Mouse (Mus musculus): ENCODE measurements around the gene Tex261. TPM values are rescaled to one million over a fixed set of nuclear protein-coding genes. Genes with fewer than 3 reads are reported as not detected.

Gene Tex261
- polyA plus RNA-seq, 1 experiment from 2014 or later = 60.4 TPM

DNA sequence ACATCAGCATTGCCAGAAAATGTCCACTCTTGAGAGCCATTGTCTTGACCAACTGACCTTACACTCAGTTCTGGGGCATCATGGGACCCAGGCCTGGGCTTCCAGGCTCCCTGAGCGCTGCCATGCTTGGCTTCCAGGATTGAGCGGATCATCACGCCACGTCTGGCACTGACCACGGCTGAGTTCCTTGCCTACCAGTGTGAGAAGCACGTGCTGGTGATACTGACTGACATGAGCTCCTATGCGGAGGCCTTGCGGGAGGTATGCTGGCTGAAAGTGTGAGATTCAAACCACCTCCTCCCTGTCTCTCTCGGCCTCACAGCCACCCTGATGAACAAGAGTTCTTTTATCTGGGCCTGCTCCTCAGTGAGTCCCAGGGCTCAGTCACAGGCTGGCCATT, 19.6 kb downstream of the Tex261 start:
- 65% methylated on average over 9 of the region's 9 CpGs for WGBS
- no peak overlapping the region for H3K4me3 ChIP-seq
- ATAC-seq (ENCODE audit: extremely low read depth, insufficient number of reproducible peaks, low FRiP score, low TSS enrichment) = no peak
- no peak overlapping the region for H3K27ac ChIP-seq (replicated peaks)
- H3K36me3 ChIP-seq = no peaks in the 10 kb centered on the region
- H3K4me1 ChIP-seq = no peaks in the 10 kb centered on the region; the same call in 1 of the 2 replicates
- no peaks in the 10 kb centered on the region for H3K9me3 ChIP-seq
- H3K9ac ChIP-seq = no peak overlapping the region
- peaks cover 94% of the 10 kb centered on the region for H3K27me3 ChIP-seq (replicated peaks)
- H3K4me2 ChIP-seq = no peak overlapping the region

DNA sequence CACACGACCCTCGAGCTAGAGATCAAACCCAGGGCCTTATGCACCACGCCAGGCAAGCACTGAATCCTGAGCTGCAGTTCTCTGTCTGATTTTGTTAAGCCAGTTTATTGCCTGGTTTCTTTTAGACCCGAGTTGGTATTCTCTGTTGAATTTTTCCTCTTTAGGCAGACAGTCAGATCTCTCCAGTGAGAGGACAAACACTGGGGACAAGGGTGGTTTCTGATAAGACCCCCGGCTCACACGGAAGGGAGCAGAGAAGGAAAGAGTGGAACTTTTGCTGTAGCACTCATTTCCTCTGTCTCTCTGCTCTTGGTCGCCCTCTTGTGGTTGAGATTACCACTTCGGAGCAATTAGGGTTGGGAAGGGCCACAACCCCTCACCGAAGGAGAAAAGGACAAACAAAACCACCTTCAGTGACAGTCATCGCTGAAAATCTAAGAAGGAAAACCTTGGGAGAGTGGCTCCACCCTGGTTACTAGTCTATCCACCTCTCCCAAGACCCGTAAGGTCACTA, 25.4 kb downstream of the Tex261 start:
- no peak for ATAC-seq (ENCODE audit: extremely low read depth, insufficient number of reproducible peaks, low FRiP score, low TSS enrichment)
- 7% methylated on average over 11 of the region's 11 CpGs for WGBS
- Histone ChIP-seq H3K4me1 (no peaks in the 10 kb centered on the region), H3K9me3 (no peaks in the 10 kb centered on the region), H3K4me2 (peak overlapping the region; percentile 51), H3K4me3 (no peak overlapping the region), H3K36me3 (no peaks in the 10 kb centered on the region), H3K27me3 (replicated peaks) (peaks cover 90% of the 10 kb centered on the region), H3K27ac (replicated peaks) (no peak overlapping the region), H3K9ac (no peak overlapping the region; the same call in 1 of the 2 replicates)

DNA sequence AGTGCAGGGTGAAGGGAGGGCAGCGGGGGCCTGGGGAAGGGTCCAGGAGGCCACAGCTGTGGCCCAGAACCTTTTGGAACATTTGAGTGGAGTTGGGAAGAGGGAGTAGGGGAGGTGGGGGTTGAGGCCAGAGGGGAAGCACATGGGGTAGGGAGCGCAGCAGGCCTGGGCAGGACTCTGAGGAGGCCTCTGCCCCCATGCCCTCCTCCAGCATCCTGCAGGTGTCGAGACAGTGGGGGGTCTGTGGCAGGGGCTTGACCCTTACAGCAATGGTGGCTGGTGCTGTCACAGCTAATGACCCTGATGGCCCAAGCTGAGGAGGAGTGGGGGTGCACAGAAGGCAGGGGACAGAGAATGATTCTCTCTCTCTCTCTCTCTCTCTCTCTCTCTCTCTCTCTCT, 26.3 kb downstream of the Tex261 start:
- Histone ChIP-seq H3K9me3 (no peaks in the 10 kb centered on the region), H3K36me3 (no peaks in the 10 kb centered on the region), H3K4me1 (no peaks in the 10 kb centered on the region), H3K27me3 (replicated peaks) (peaks cover 89% of the 10 kb centered on the region), H3K9ac (no peak overlapping the region), H3K27ac (replicated peaks) (no peak overlapping the region), H3K4me3 (no peak overlapping the region), H3K4me2 (no peak overlapping the region)
- ATAC-seq (ENCODE audit: extremely low read depth, insufficient number of reproducible peaks, low FRiP score, low TSS enrichment) = no peak
- WGBS = 52% methylated on average over 3 of the region's 3 CpGs

DNA sequence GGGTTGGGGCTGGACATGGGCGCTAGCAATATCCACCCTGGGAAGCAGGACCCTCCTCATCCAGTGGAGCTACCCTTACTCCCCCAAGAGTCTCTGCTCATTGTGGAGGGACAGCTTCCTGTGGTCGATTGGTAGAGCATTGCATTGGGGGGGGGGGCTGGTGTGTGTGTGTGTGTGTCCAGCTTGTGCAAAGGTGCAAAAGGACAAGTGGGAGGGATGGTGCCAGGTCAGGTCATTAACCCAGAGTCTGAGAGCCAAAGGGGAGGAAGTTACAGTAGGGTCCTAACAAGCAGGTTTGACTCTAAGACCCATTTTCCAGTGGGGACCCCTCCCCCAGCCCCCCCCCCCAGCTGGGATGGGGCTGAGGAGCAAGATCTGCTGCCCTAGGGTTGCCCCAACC, 30.1 kb downstream of the Tex261 start:
- peaks cover 82% of the 10 kb centered on the region for H3K27me3 ChIP-seq (replicated peaks)
- no peak overlapping the region for H3K9ac ChIP-seq
- no peaks in the 10 kb centered on the region for H3K4me1 ChIP-seq
- no peak overlapping the region for H3K27ac ChIP-seq (replicated peaks)
- H3K4me2 ChIP-seq = no peak overlapping the region
- H3K36me3 ChIP-seq = no peaks in the 10 kb centered on the region
- no peak overlapping the region for H3K4me3 ChIP-seq
- no peak for ATAC-seq (ENCODE audit: extremely low read depth, insufficient number of reproducible peaks, low FRiP score, low TSS enrichment)
- whole genome bisulfite sequencing = 41% methylated on average over 2 of the region's 2 CpGs
- H3K9me3 ChIP-seq = no peaks in the 10 kb centered on the region

DNA sequence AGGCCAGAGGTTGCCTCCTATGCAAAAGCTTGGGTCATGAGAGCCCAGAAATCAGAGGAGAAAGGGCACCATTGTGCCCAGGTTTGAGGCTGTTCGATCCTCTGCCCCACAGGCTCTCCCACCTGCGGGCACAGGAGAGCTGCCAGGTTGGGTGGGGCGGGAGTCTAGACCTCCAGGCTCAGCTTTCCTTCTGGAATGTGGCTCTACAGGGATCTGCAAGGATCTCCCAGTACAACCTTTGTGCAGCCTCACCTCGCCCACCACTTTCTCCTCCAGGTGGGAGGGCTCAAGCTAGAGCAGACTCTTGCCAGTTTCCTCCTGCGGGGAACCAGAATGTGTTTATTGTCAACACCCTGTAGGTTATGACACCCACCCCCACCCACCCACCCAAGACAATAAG, 31.1 kb downstream of the Tex261 start:
- H3K4me1 ChIP-seq = no peaks in the 10 kb centered on the region
- no peaks in the 10 kb centered on the region for H3K9me3 ChIP-seq
- peaks cover 88% of the 10 kb centered on the region for H3K27me3 ChIP-seq (replicated peaks)
- H3K27ac ChIP-seq (replicated peaks) = no peak overlapping the region
- WGBS = 61% methylated on average over 5 of the region's 5 CpGs
- no peak overlapping the region for H3K4me3 ChIP-seq
- H3K36me3 ChIP-seq = no peaks in the 10 kb centered on the region
- no peak for ATAC-seq (ENCODE audit: extremely low read depth, insufficient number of reproducible peaks, low FRiP score, low TSS enrichment)
- H3K4me2 ChIP-seq = no peak overlapping the region
- no peak overlapping the region for H3K9ac ChIP-seq

DNA sequence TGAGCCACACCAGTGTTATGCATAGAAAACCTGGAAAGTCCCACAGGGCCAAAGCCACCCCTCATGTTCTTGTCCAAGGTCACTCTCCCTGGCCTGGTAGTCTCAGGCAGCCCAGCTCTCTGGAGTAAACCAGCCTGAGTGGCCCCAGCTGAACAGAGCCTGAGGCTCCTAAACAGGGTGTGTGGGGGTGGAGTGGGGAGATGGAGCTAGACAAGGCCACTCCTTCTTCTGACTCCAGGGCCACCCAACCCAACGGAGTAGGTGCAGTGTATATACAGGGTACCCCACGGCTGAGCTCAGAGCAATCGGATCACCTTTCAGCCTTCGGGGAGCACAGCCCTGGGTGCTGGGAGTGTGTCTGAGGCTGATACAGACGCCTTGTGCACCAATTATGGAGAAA, 31.5 kb downstream of the Tex261 start:
- Histone ChIP-seq H3K9me3 (no peaks in the 10 kb centered on the region), H3K27me3 (replicated peaks) (peaks cover 85% of the 10 kb centered on the region), H3K4me3 (no peak overlapping the region), H3K9ac (no peak overlapping the region), H3K36me3 (no peaks in the 10 kb centered on the region), H3K4me2 (no peak overlapping the region), H3K27ac (replicated peaks) (no peak overlapping the region), H3K4me1 (no peaks in the 10 kb centered on the region)
- no peak for ATAC-seq (ENCODE audit: extremely low read depth, insufficient number of reproducible peaks, low FRiP score, low TSS enrichment)
- 53% methylated on average over 5 of the region's 5 CpGs for WGBS

DNA sequence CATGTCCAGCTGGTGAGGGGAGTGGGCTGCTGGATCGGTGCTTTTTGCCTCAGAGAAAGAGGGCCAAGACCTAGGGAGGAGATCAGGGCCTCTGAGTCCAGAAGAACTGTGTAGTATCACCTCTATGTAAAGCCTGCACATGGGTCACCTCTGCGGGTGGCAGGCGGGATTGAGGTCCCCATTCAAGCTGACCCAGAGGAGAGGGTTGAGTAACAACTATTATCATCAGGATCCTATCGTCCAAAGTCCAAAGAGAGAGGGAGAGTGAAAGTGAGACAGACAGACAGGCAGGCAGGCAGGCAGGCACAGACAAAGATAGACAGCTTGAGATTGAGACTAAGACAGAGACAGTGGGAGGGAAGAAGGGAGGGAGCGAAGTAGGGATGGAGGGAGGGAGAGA, 32.4 kb downstream of the Tex261 start:
- H3K4me1 ChIP-seq = no peaks in the 10 kb centered on the region
- no peak for ATAC-seq (ENCODE audit: extremely low read depth, insufficient number of reproducible peaks, low FRiP score, low TSS enrichment)
- no peaks in the 10 kb centered on the region for H3K9me3 ChIP-seq

DNA sequence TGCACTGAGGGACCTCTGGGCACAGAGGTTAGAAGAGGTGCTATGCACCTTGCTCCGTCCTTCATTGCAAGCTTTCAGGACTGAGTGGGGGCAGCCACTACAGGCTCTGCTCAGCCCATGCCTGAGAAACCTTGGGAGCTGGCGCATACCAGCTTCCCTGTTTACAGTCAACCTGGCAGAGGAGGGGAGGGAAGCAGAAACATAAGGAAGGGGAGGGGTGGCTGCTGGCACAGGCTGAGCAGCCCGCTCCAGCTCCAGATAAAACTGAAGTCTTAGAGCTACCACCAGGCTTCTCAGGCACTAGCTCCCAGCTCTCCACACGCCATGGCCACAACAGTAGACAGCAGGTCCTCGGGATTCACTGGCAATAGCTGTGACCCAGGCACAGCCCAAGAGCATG, 32.9 kb downstream of the Tex261 start, which contains the start of gene Atp6v1b1:
Gene Atp6v1b1 (plus strand): TSS at position 230 of the 400 bp plus-strand sequence.
- no peaks in the 10 kb centered on the region for H3K9me3 ChIP-seq
- no peak within 1 kb of the TSS for H3K4me3 ChIP-seq
- H3K27ac ChIP-seq (replicated peaks) = no peak within 1 kb of the TSS
- no peaks in the 10 kb centered on the region for H3K4me1 ChIP-seq
- peaks cover 78% of the 10 kb centered on the region for H3K27me3 ChIP-seq (replicated peaks)
- 48% methylated on average over 5 of the region's 5 CpGs for WGBS
- no peak within 1 kb of the TSS for H3K9ac ChIP-seq
- H3K4me2 ChIP-seq = no peak within 1 kb of the TSS
- no peaks in the 10 kb centered on the region for H3K36me3 ChIP-seq
- ATAC-seq (ENCODE audit: extremely low read depth, insufficient number of reproducible peaks, low FRiP score, low TSS enrichment) = no peak

More for the DNA sequence above, 32.4 kb downstream of the Tex261 start:
- Histone ChIP-seq H3K27ac (replicated peaks) (no peak overlapping the region), H3K4me2 (no peak overlapping the region), H3K36me3 (no peaks in the 10 kb centered on the region), H3K4me3 (no peak overlapping the region), H3K27me3 (replicated peaks) (peaks cover 78% of the 10 kb centered on the region), H3K9ac (no peak overlapping the region)
- WGBS = 53% methylated on average over 5 of the region's 5 CpGs

DNA sequence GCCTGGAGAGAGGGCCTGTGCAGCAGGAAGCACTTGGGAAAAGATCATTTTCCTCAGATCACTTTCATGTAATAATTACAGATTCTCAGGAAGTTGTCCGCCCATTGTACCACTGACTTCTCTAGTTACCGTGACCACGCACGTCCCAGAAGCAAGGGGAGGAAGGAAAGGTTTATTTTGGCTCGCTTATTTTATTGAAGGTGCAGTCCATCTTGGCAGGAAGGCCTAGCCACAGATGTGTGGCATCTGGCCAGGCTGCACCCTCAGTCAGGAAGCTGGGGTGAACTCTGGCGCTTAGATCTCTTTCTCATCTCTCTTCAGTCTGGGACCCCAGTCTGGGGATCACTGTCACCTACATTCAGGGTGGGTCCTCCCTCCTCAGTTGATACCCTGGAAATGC, 37.0 kb downstream of the Tex261 start:
- H3K27me3 ChIP-seq (replicated peaks) = peaks cover 74% of the 10 kb centered on the region
- no peak overlapping the region for H3K4me3 ChIP-seq
- H3K4me1 ChIP-seq = no peaks in the 10 kb centered on the region
- no peak overlapping the region for H3K27ac ChIP-seq (replicated peaks)
- no peak for ATAC-seq (ENCODE audit: extremely low read depth, insufficient number of reproducible peaks, low FRiP score, low TSS enrichment)
- 70% methylated on average over 6 of the region's 6 CpGs for WGBS
- H3K9me3 ChIP-seq = peaks cover 8% of the 10 kb centered on the region
- H3K4me2 ChIP-seq = no peak overlapping the region
- H3K9ac ChIP-seq = no peak overlapping the region
- no peaks in the 10 kb centered on the region for H3K36me3 ChIP-seq

DNA sequence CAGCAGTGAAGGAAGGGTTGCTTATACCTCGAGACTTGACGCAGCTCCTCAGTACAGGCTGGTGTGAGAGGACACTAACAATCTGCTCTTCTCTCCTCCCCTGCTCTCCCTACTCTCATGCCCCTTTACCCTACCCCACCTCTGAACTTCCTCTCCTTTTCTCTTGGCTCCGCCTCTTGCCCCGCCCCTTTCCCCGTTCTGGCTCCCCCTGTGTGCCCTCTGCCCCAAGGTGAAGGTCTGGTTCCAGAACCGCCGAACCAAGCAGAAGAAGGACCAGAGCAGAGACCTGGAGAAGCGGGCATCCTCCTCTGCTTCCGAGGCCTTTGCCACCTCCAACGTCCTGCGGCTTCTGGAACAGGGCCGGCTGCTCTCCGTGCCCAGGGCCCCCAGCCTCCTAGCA, 38.3 kb downstream of the Tex261 start:
- Histone ChIP-seq H3K4me2 (no peak overlapping the region), H3K4me3 (no peak overlapping the region)
- 25% methylated on average over 13 of the region's 13 CpGs for WGBS

DNA sequence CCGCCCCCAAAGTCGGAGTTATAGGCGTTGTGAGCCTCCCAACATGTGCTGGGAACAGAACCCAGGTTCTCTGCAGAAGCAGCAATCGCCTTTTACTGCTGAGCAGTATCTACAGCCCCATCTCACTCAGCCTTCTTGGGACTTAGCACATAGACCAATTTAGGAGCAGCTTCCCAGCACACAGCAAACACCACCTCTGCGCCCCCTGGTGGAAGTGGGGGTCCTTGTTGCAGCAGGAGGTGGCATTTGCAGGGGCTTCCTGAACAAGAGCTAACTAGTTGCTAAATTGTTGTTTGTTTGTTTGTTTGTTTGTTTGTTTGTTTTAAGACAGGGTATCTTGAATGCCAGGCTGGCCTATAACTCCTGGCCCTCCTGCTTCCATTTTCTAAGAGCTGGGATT, 44.5 kb downstream of the Tex261 start:
- Histone ChIP-seq H3K9ac (no peak overlapping the region), H3K9me3 (peaks cover 8% of the 10 kb centered on the region), H3K27me3 (replicated peaks) (peaks cover 76% of the 10 kb centered on the region), H3K4me3 (no peak overlapping the region), H3K36me3 (no peaks in the 10 kb centered on the region), H3K4me1 (no peaks in the 10 kb centered on the region), H3K4me2 (no peak overlapping the region), H3K27ac (replicated peaks) (no peak overlapping the region)
- no peak for ATAC-seq (ENCODE audit: extremely low read depth, insufficient number of reproducible peaks, low FRiP score, low TSS enrichment)
- 22% methylated on average over 5 of the region's 5 CpGs for WGBS

More for the DNA sequence above, 38.3 kb downstream of the Tex261 start:
- peaks cover 68% of the 10 kb centered on the region for H3K27me3 ChIP-seq (replicated peaks)
- H3K4me1 ChIP-seq = no peaks in the 10 kb centered on the region
- H3K36me3 ChIP-seq = no peaks in the 10 kb centered on the region
- H3K9ac ChIP-seq = peak overlapping the region; percentile 19; the same call in 1 of the 2 replicates
- H3K27ac ChIP-seq (replicated peaks) = no peak overlapping the region
- peaks cover 8% of the 10 kb centered on the region for H3K9me3 ChIP-seq
- no peak for ATAC-seq (ENCODE audit: extremely low read depth, insufficient number of reproducible peaks, low FRiP score, low TSS enrichment)

DNA sequence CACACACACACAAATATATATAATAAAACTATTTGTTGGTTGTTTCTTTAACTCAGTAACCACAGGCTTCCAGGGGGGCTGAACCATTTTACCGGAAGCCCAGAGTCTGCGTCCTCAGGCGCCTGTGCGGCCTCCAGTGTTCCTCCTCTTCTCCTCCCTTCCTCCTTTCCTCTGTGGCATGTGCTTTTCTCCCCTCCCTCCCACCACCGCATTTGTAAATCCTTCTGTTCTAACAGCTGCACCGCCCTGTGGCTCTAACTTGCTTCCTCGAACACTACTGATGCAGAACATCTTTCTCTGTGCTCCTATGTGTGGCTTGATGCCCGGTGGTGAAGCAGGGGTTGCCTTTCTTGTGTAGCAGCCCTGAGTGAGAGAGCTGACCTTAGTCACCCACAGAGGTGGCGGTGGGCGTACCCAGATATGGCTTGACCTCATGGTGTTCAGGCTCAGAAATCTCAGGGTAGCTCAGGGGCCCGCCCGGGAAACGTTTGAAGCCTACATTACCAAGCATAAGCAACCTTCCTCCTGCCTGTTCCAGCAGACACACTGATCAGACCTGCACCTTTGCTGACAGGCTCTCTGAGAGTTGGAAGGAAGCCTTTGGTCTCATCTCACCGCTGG, 46.2 kb downstream of the Tex261 start:
- no peaks in the 10 kb centered on the region for H3K4me1 ChIP-seq
- peaks cover 72% of the 10 kb centered on the region for H3K27me3 ChIP-seq (replicated peaks)
- ATAC-seq (ENCODE audit: extremely low read depth, insufficient number of reproducible peaks, low FRiP score, low TSS enrichment) = no peak
- H3K4me2 ChIP-seq = no peak overlapping the region
- 66% methylated on average over 14 of the region's 14 CpGs for WGBS
- no peak overlapping the region for H3K4me3 ChIP-seq
- H3K27ac ChIP-seq (replicated peaks) = no peak overlapping the region
- no peak overlapping the region for H3K9ac ChIP-seq
- peaks cover 5% of the 10 kb centered on the region for H3K9me3 ChIP-seq
- no peaks in the 10 kb centered on the region for H3K36me3 ChIP-seq
